In the genomic region with DNA sequence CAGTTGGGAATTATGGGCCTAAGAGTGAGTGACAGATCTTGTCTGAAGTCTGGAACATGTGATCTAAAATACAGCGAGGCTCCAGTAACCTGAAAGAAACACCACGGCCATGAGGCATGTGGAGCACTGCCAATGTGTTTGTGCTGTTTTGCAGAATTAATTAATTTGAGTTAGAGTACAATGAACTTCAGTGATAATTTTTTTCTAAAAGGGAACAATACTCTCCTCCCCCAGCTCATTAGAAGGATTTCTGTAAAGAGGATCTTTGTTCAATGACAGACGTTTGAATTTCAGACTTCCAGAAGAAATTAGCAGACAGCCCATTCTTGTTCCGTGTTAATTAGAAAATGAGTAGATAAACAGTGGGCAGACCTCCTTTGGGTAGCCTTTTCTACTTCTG, we compare ENCODE assay signal across 24 mouse cellular contexts. TPM values are rescaled to one million over a fixed set of nuclear protein-coding genes. Genes with fewer than 3 reads are reported as not detected.
DNase-seq lines count a peak whose midpoint lies in the region; ATAC-seq and TF ChIP-seq lines count a peak whose summit lies in the region.
"Had no signal": no experiment of that assay in that cellular context is flagged by ENCODE, and none has a peak within 500 bp of the region (broad histone marks: within the 10 kb centered on the region; RNA-seq: fewer than 3 reads in every experiment).

No protein-coding gene starts in this region.

- H3K9ac ChIP-seq in kidney, postnatal 0 days (ENCODE audit: low read depth, low read length) = no peak overlapping the region
- H3K9ac ChIP-seq in kidney, embryonic 14.5 days (ENCODE audit: low read depth, low read length) = no peak overlapping the region
- no peak overlapping the region for H3K9ac ChIP-seq in intestine, embryonic 16.5 days (ENCODE audit: low read depth, low read length)
- H3K9ac ChIP-seq in liver, postnatal 0 days (replicated peaks) = no peak overlapping the region
- H3K9ac ChIP-seq: limb, embryonic 13.5 days; liver, embryonic 14.5 days; neural tube, embryonic 12.5 days had no signal

- 50% methylated on average over 4 of the region's 4 CpGs for WGBS in kidney, postnatal 0 days
- 65% methylated on average over 4 of the region's 4 CpGs for WGBS in kidney, embryonic 14.5 days
- 73% methylated on average over 4 of the region's 4 CpGs for WGBS in intestine, embryonic 16.5 days
- 81% methylated on average over 4 of the region's 4 CpGs for WGBS in liver, postnatal 0 days (ENCODE audit: insufficient replicate concordance)

- H3K27ac ChIP-seq in kidney, postnatal 0 days = no peak overlapping the region
- no peak overlapping the region for H3K27ac ChIP-seq in kidney, embryonic 14.5 days (ENCODE audit: low read depth, low read length)
- H3K27ac ChIP-seq in intestine, embryonic 16.5 days (ENCODE audit: low read length) = no peak overlapping the region
- no peak overlapping the region for H3K27ac ChIP-seq in liver, postnatal 0 days (ENCODE audit: low read depth)
- H3K27ac ChIP-seq: left cerebral cortex, adult 2 months; limb, embryonic 13.5 days; liver, embryonic 14.5 days; neural tube, embryonic 12.5 days had no signal

- no peaks in the 10 kb centered on the region for H3K36me3 ChIP-seq in kidney, postnatal 0 days (ENCODE audit: insufficient read depth, low read length)
- H3K36me3 ChIP-seq in kidney, embryonic 14.5 days (ENCODE audit: control insufficient read depth, insufficient read depth, low read length) = no peaks in the 10 kb centered on the region
- no peaks in the 10 kb centered on the region for H3K36me3 ChIP-seq in intestine, embryonic 16.5 days (ENCODE audit: control insufficient read depth, insufficient read depth, low read length)
- H3K36me3 ChIP-seq in liver, postnatal 0 days (replicated peaks; ENCODE audit: insufficient read depth, low read length) = no peaks in the 10 kb centered on the region
- H3K36me3 ChIP-seq: limb, embryonic 13.5 days; neural tube, embryonic 12.5 days had no signal

- no peak for TF ChIP-seq CTCF in kidney, postnatal 0 days (IDR thresholded peaks at IDR 0.05; ENCODE audit: low read depth)
- no peak for TF ChIP-seq CTCF in liver, postnatal 0 days (IDR thresholded peaks at IDR 0.05; ENCODE audit: low read depth)

- no peak for TF ChIP-seq EP300 in liver, postnatal 0 days (IDR thresholded peaks at IDR 0.05; ENCODE audit: low read depth)

- peak; percentile 5 for DNase-seq in adrenal gland, postnatal 14 days
- DNase-seq in adrenal gland, adult 2 months = no peak
- peak; percentile 2 for DNase-seq in kidney, postnatal 0 days (ENCODE audit: low spot score)
- DNase-seq in brain, adult 2 months (ENCODE audit: low read depth, low spot score) = peak; percentile 30
- peak; percentile 9 for DNase-seq in retina, adult 2 months (ENCODE audit: low read depth, low spot score)
- DNase-seq in liver, postnatal 0 days = no peak
- DNase-seq: cerebellum, adult 8-10 months; gastrocnemius, postnatal 10 days; heart, adult 18-20 months; right cerebral cortex, postnatal 4 days; thymus, postnatal 14 days had no signal

- H3K9me3 ChIP-seq in kidney, postnatal 0 days (replicated peaks; ENCODE audit: low read length) = no peaks in the 10 kb centered on the region
- no peaks in the 10 kb centered on the region for H3K9me3 ChIP-seq in kidney, embryonic 14.5 days (ENCODE audit: control insufficient read depth, low read length)
- H3K9me3 ChIP-seq in intestine, embryonic 16.5 days (ENCODE audit: control insufficient read depth, low read length) = no peaks in the 10 kb centered on the region
- no peaks in the 10 kb centered on the region for H3K9me3 ChIP-seq in liver, postnatal 0 days (ENCODE audit: low read length)
- H3K9me3 ChIP-seq: limb, embryonic 13.5 days; neural tube, embryonic 12.5 days had no signal

- H3K4me2 ChIP-seq in kidney, postnatal 0 days (ENCODE audit: low read length) = no peak overlapping the region
- no peak overlapping the region for H3K4me2 ChIP-seq in kidney, embryonic 14.5 days (replicated peaks; ENCODE audit: low read depth, low read length)
- no peak overlapping the region for H3K4me2 ChIP-seq in intestine, embryonic 16.5 days (ENCODE audit: low read depth, low read length)
- no peak overlapping the region for H3K4me2 ChIP-seq in liver, postnatal 0 days (ENCODE audit: low read depth, low read length)
- H3K4me2 ChIP-seq: limb, embryonic 13.5 days; neural tube, embryonic 12.5 days had no signal

- ATAC-seq in kidney, postnatal 0 days (replicated peaks; ENCODE audit: low FRiP score, low read depth) = no peak
- no peak for ATAC-seq in kidney, embryonic 14.5 days (ENCODE audit: low FRiP score, low TSS enrichment)
- ATAC-seq in intestine, embryonic 16.5 days = no peak
- ATAC-seq in liver, postnatal 0 days = no peak
- ATAC-seq: inflammation-experienced regulatory T-cells, adult 6 months; lung, postnatal 0 days had no signal

- no peaks in the 10 kb centered on the region for H3K4me1 ChIP-seq in kidney, postnatal 0 days (replicated peaks; ENCODE audit: insufficient read depth, low read length)
- no peaks in the 10 kb centered on the region for H3K4me1 ChIP-seq in kidney, embryonic 14.5 days (ENCODE audit: control insufficient read depth, insufficient read depth, low read length)
- no peaks in the 10 kb centered on the region for H3K4me1 ChIP-seq in intestine, embryonic 16.5 days (ENCODE audit: control insufficient read depth, insufficient read depth, low read length)
- H3K4me1 ChIP-seq in liver, postnatal 0 days (ENCODE audit: insufficient read depth) = no peaks in the 10 kb centered on the region
- H3K4me1 ChIP-seq: limb, embryonic 13.5 days; neural tube, embryonic 12.5 days had no signal

- no peak overlapping the region for H3K4me3 ChIP-seq in kidney, postnatal 0 days (replicated peaks; ENCODE audit: low read depth, low read length)
- H3K4me3 ChIP-seq in kidney, embryonic 14.5 days (ENCODE audit: low read length) = no peak overlapping the region
- no peak overlapping the region for H3K4me3 ChIP-seq in intestine, embryonic 16.5 days (ENCODE audit: low read length)
- H3K4me3 ChIP-seq in liver, postnatal 0 days (ENCODE audit: low read depth, low read length) = no peak overlapping the region
- H3K4me3 ChIP-seq: left cerebral cortex, adult 2 months; limb, embryonic 13.5 days; neural tube, embryonic 12.5 days had no signal

- no peaks in the 10 kb centered on the region for H3K27me3 ChIP-seq in kidney, postnatal 0 days (ENCODE audit: insufficient read depth, low read length)
- no peaks in the 10 kb centered on the region for H3K27me3 ChIP-seq in kidney, embryonic 14.5 days (ENCODE audit: control insufficient read depth, insufficient read depth, low read length)
- H3K27me3 ChIP-seq in intestine, embryonic 16.5 days (replicated peaks; ENCODE audit: control insufficient read depth, insufficient read depth, low read length) = no peaks in the 10 kb centered on the region
- H3K27me3 ChIP-seq in liver, postnatal 0 days (ENCODE audit: insufficient read depth, low read length) = no peaks in the 10 kb centered on the region
- H3K27me3 ChIP-seq: limb, embryonic 13.5 days; neural tube, embryonic 12.5 days had no signal

RNA-seq across cellular contexts. Expression of gene 1700123L14Rik, which starts 17.3 kb away (rescaled TPM):
- total RNA-seq in adrenal gland, postnatal 14 days (2021) = not detected in 2 replicates
- not detected for total RNA-seq in adrenal gland, adult 2 months (2021)
- not detected in 2 replicates for polyA plus RNA-seq in adrenal gland, adult 2 months (2012; rRNA removed)
- polyA plus RNA-seq in kidney, postnatal 0 days (2015; fragmentation: Nextera tagmentation; extraction: Ambion mirVana) = not detected in 2 replicates
- not detected in 2 replicates for polyA plus RNA-seq in kidney, embryonic 14.5 days (2014; fragmentation: Nextera tagmentation; extraction: Ambion mirVana)
- not detected in 2 replicates for polyA plus RNA-seq in intestine, embryonic 16.5 days (2015; fragmentation: Nextera tagmentation; extraction: Ambion mirVana)
- not detected in 2 replicates for polyA plus RNA-seq in liver, postnatal 0 days (2015; fragmentation: Nextera tagmentation; extraction: Ambion mirVana)
- total RNA-seq: gastrocnemius, postnatal 10 days; heart, adult 18-20 months; hematopoietic stem cell, adult 5-6 weeks; layer of hippocampus, adult 18-20 months; left cerebral cortex, adult 2 months; megakaryocyte-erythroid progenitor cell, adult 5-6 weeks; MEL had no signal
- polyA plus RNA-seq: heart, embryonic 14.5 days; inflammation-experienced regulatory T-cells, adult 6 months; liver, embryonic 14.5 days; lung, postnatal 0 days had no signal

Comparison
In these comparisons a context has a peak if more than half of its experiments do, and no peak if none do; other contexts are left out.
1. DNase-seq: peak in adrenal gland, postnatal 14 days (single experiment), kidney, postnatal 0 days (single experiment), brain, adult 2 months (single experiment) and retina, adult 2 months (single experiment); none in adrenal gland, adult 2 months (single experiment) and liver, postnatal 0 days (single experiment).